Mouse (Mus musculus) sigmoid colon, adult 10 weeks (tissue): ENCODE results near the gene Gm12184. TPM values are rescaled to one million over a fixed set of nuclear protein-coding genes. Genes with fewer than 3 reads are reported as not detected.

ENCODE experiments used
- polyA plus RNA-seq: library from polyadenylated mRNA; stranded (reverse); fragments of 350-450 nt; fragmentation: Illumina TruSeq; extraction: RNeasy Lipid Tissue Mini Kit (QIAGEN cat#74804); gene quantifications from one replicate; pipeline ENCODE4 v1.2.3, GENCODE M21; 2014; ENCODE audit warnings: low read depth, low replicate concordance

Gene Gm12184
- 7.6 TPM for polyA plus RNA-seq

GRCm38 (mm10) chr11:48825979-48826751, at the start of gene Gm12184, which contains the start of gene Trim7:
Gene Gm12184 (minus strand): TSS chr11:48826655.
Gene Trim7 (plus strand): TSS chr11:48826140.

DNA sequence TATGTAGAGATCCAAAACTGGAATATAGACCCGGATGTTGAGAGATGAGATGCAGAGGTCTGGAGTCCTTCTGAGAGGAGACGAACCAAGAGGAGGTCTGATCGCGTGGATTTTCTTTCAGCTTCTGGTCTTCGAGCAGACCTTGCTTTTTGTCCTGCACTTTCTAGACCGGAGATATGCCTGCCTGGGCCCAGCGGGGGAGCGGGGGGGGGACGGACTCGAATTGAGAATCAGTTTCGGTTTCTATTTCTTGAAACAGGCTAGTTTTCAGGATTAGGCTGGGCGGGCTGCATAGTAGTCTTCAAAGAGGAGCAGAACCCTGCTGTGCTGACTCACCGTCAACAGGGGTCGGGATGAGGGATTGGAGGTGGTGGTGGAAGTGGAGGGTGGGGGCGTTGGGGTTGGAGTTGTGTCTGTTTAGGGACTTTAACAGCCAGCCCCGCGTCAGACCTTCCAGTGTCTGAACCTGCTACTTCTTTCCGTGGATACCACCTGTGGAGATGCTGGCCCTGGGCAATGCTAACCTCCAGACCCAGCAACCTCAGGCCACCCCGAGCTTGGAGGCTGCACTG, 44.8 kb upstream of the Gm12184 start, which contains the start of gene Irgm1:
Irgm1 (minus strand) TSS at position 483 of the 572 bp plus-strand sequence.

DNA sequence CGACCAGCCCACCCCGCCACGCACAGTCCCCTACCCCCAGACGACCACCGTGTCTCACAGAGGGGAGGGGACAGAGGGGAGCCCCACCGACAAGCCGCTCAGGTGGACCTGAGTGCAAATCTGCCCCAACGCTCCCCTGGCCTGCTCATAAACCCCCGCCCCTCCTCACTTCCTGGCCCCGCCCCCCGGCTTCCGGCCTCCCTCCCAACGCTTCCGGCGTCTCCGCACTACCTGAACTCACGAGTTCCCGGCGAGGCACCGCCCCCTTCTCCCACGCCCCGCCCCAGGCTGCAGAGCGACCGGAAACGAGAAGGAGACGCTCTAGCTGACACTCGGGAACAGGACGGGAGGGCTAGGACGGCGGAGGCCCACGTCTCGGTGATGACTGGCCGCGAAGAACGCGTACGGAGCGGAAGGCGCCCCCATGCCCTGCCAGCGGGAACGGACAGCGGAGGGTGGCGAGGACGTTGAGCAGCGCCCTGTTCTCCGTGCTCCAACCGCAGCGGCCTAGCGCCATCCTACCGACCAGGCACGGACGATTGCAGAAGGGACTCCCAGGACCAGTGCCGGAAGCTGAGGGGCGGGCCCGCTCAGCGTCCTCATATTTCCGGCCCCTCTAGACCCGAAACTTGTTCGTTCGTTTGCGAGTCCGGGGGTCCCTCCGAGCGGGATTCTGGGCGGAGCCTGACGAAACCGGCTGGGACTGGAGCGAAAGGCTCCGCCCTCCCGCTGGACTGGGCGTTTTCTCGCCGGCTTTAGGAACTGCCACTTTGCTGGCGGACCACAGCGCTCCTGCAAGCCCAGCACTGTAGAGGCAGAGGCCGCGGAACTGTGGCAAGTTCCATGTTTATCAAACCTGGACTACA, 9.4 kb downstream of the Gm12184 start, which contains the start of gene Trim41:
Trim41 (minus strand) TSS at position 554 of the 866 bp plus-strand sequence.

GRCm38 (mm10) chr11:48799921-48800701, 26.3 kb downstream of the Gm12184 start, which contains the start of gene Rack1:
Gene Rack1 (plus strand): TSS chr11:48800332.

Other genes starting within 250 kb of the Gm12184 start
- gene Rack1, start 26.3 kb downstream of the Gm12184 start, polyA plus RNA-seq, result 171 TPM
- 17.8 TPM for gene Trim41, start 9.3 kb downstream of the Gm12184 start, polyA plus RNA-seq
- 5.2 TPM for gene Trim7, start 515 bp downstream of the Gm12184 start, polyA plus RNA-seq
- 68.8 TPM for gene Irgm1, start 45.0 kb upstream of the Gm12184 start, polyA plus RNA-seq
- gene Gm5431, start 75.6 kb upstream of the Gm12184 start, polyA plus RNA-seq, result 16.8 TPM
- 2.9 TPM for gene Psme2b, start 119.5 kb upstream of the Gm12184 start, polyA plus RNA-seq
- gene Olfr56, start 152.2 kb upstream of the Gm12184 start, polyA plus RNA-seq, result 1.3 TPM
- gene 9930111J21Rik1, start 152.7 kb upstream of the Gm12184 start, polyA plus RNA-seq, result 2.8 TPM
- gene Gm12185, start 165.6 kb upstream of the Gm12184 start, polyA plus RNA-seq, result 2.8 TPM
- 15.7 TPM for gene Tgtp1, start 167.5 kb upstream of the Gm12184 start, polyA plus RNA-seq
- gene 9930111J21Rik2, start 224.6 kb upstream of the Gm12184 start, polyA plus RNA-seq, result 24.0 TPM
- 13.2 TPM for gene Tgtp2, start 237.6 kb upstream of the Gm12184 start, polyA plus RNA-seq
- 19.4 TPM for gene Ifi47, start 249.9 kb upstream of the Gm12184 start, polyA plus RNA-seq